Mouse (Mus musculus): ENCODE results near the gene Col8a2.

The Col8a2 gene

DNA sequence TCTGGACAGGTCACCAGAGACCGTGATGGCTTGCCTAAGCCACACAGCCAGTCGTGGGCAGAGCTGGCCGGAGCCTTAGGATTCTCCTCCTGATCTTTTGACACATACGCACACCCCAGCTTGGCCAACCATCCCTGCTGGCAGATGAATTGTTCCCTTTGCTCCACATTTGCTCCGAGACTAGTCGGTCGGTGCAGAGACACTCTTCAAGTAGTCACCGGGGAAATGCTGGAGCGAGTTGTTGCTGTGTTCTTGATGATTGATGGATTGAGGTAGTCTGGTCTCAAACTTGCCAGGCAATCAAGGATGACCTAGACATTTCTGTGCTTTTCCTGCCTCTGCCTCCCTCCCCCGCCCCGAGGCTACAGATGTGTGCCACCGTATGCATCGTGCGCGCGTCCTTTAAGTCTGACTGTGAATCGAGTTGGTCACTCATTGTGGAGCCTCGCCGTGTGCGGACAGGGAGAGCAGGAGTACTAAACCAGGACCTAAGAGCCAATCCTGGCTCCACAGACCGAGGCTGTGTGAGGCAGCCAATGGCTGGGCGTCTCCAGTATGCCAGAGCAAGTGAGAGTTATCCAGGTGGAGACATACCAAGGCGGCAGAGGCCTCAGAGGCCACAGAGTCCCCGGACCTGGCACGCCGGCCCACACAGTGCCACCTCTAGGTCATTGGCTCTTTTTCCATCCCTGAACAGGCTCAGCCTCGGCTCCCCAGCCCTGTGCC, 15.2 kb downstream of the Col8a2 start:
- no peak for DNase-seq (ENCODE audit: low read depth, low spot score)

DNA sequence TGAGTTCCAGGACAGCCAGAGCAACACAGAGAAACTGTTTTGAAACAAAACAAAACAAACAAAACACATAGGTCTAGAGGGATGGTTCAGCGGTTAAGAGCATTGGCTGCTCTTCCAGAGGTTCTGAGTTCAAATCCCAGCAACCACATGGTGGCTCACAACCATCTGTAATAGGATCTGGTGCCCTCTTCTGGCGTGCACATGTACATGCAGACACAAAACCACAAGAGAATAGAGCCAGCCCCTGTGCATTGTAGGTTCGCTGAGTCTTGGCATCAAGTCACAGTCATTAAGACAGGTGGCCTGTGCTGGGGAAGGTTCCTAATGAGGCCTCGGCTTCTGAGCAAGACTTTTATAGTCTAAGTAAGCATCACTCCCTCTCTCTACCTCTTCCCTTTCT, 17.3 kb downstream of the Col8a2 start:
- DNase-seq (ENCODE audit: low read depth, low spot score), result no peak

DNA sequence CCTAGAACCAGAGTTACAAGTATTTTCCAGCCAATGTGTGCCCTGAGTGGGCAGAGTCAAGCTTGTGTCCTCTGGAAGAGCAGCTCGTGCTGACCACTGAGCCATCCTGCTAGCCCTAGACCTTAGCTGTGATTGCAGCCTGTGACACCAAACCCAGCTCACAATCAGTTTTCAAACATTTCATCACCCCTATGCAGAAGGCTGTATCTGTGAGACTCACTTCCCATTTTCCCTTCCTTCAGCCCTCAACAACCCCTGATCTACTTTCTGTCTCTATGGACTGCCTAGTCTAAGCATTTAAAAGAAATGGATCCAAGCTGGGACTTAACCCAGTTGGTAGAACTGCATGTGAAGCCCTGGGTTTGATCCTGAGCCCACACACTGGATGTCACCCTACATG, 18.8 kb downstream of the Col8a2 start:
- DNase-seq (ENCODE audit: low read depth, low spot score), result no peak

DNA sequence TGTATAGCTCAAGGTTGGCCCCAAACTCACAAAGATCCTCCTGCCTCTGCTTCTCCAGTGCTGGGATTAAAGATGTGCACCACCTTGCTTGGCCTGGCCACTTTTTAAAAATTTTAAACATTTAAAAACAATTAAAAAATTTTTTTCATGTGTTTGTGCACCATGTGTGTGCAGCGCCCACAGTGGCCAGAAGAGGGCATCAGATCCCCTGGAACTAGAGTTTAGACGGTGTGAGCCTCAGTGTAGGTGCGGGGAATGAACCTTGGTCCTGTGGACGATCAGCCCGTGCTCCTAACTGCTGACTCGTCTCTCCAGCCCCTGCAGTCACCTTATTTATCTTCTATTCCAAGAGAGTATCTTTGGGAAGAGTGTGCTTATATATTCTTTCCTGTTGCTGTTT, 19.5 kb downstream of the Col8a2 start:
- DNase-seq (ENCODE audit: low read depth, low spot score), result no peak

- DNase-seq (ENCODE audit: low read depth, low spot score), result no peak
Measured at GRCm38 (mm10) chr4:126306827-126307226, 20.2 kb downstream of the Col8a2 start.

- DNase-seq (ENCODE audit: low read depth, low spot score), result no peak
Measured at GRCm38 (mm10) chr4:126309211-126309921, 22.8 kb downstream of the Col8a2 start.

GRCm38 (mm10) chr4:126309922-126310309, 23.3 kb downstream of the Col8a2 start:
- peak; percentile 49 for DNase-seq (ENCODE audit: low read depth, low spot score)

DNA sequence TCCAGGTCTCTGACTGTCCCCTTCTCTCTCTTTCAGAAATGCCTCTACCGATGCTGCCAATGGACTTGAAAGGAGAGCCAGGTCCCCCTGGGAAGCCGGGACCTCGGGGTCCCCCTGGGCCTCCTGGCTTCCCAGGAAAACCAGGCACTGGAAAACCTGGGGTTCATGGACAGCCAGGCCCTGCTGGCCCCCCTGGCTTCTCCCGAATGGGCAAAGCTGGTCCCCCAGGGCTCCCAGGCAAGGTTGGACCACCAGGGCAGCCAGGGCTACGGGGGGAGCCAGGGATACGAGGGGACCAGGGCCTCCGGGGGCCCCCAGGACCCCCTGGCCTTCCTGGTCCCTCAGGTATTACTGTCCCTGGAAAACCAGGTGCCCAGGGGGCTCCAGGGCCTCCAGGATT, 23.8 kb downstream of the Col8a2 start:
- no peak for DNase-seq (ENCODE audit: low read depth, low spot score)

DNA sequence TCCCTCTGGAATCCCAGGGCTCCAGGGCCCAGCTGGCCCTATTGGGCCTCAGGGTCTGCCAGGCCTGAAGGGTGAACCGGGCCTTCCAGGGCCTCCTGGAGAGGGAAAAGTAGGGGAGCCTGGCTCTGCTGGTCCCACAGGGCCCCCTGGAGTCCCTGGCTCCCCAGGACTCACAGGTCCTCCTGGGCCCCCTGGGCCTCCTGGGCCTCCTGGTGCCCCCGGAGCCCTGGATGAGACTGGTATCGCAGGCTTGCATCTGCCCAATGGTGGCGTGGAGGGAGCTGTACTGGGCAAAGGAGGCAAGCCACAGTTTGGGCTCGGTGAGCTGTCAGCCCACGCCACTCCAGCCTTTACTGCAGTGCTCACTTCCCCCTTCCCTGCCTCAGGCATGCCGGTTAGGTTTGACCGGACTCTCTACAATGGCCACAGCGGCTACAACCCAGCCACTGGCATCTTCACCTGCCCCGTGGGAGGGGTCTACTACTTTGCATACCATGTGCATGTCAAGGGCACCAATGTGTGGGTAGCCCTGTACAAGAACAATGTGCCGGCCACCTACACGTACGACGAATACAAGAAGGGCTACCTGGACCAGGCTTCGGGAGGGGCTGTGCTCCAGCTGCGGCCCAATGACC, 25.1 kb downstream of the Col8a2 start:
- DNase-seq (ENCODE audit: low read depth, low spot score), result no peak

DNA sequence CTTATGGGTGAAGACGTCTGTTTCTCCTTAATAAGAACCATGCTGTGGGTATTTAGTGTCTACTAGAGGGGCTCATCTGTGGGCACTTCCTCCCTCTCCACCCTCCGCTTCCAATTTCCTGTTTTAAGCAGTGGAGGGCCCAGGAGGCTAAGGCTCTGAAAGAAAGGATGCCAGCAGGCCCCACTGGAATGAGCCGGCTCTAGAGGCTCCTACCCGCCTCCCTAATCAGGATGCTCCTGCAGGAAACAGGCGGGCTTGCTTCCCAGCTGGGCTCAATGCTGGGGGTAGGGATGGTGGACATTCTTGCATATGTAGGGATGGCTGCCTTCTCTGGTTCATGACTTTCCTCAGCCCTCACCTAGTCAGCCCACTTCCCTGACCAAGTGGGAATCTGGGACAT, 26.6 kb downstream of the Col8a2 start:
- DNase-seq (ENCODE audit: low read depth, low spot score), result no peak

GRCm38 (mm10) chr4:126314393-126314792, 27.8 kb downstream of the Col8a2 start:
- no peak for DNase-seq (ENCODE audit: low read depth, low spot score)

- no peak for DNase-seq (ENCODE audit: low read depth, low spot score)
Measured at GRCm38 (mm10) chr4:126315931-126316330, 29.3 kb downstream of the Col8a2 start.

DNA sequence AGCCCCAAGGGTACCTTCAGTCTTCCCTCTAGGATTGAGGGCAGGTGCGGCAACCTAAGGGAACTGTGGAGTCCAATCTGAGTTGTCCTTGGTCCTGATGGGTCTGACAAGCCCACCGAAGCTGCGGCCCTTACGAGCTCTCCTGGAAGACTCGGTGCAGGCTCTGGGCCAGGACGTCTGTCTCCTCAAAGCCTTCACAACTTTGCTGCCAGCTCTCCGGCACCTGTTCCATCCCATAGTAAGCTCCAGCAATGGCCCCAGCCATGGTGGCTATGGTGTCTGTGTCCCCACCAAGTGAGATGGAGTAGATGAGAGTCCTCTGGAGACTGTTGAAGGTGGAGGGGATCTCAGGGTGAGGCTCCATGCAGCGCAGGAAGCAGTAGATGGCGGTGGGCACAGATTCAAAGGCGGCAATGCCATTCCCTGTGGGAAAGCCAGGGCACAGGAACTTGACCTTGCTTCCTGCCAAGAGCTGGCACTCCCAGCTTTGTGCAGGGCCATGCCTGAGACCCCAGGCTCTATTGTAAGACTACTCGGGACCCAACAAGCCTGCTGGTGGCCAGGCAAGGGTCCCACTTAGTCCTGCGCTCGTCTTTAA, 29.9 kb downstream of the Col8a2 start:
- no peak for DNase-seq (ENCODE audit: low read depth, low spot score)

GRCm38 (mm10) chr4:126319806-126320205, 33.2 kb downstream of the Col8a2 start:
- no peak for DNase-seq (ENCODE audit: low read depth, low spot score)

DNA sequence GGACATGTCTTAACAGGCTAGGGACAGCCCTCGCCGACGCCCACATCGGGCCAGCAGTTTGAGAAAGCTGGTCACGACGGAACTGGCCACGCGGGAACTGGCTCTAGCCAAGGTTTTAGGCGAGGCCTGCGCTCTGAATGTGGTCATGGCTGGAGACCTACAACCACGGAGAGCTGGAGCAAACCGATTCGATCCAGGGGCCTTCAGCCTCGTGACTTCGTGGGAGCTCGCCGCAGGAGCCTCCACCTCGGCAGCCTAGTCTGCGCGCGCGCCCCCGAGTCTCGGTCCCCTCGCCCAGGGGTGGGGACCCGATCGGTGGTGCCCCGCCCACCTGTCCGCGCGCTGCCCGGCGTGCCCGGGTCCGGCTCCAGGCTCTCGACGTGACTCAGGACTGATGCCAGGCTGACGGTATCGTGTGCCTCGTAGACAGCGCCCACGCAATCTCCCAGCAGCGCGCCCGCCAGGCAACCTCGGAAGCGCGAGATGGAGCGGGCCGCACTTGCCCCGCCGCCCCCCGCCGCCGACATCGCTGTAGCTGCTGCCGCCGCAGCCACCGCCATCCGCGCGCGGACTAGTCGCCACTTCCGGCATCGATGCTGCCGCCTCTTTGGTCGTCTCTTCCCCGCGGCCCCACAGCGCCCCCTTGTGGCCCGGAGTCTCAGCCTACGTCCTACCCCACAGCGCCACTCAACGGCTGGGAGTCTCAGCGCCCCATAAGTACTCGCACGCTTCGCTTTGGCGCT, 34.7 kb downstream of the Col8a2 start, which contains the start of gene Adprhl2:
Gene Adprhl2, minus strand, starts transcription at position 593 of the 743 bp plus-strand sequence.
- DNase-seq (ENCODE audit: low read depth, low spot score), result peak; percentile 89

DNA sequence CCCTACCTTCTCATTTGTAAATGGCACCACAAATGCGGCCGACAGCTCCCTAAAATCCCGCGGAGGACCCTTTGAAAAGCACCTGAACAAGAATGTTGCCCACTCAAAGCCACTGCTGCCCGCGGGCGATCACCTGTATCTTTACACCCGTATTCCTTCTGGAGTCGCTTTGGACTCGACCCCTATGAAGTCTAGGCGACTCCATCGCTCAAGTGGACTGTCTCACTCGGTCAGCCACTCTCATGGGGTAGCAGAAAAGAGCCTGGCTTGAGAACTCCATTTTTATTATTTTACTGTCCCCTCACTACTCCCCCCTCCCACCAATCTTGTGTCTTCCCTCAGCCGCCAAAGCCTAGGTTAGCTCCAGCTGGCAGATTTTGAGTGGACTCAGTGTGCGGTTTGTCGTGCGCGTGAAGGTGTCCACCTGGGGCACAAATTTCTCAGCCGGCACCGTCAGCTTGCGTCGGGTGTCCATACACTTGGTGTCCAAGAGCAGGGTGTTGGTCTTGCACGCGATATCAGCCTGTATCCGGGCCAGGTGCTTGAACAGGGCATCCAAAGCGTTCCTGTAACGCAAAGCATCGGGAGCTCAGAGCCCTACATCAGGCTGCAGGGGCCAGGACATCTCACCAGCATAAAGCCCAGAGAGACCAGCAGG, 35.4 kb downstream of the Col8a2 start:
- no peak for DNase-seq (ENCODE audit: low read depth, low spot score)

GRCm38 (mm10) chr4:126322646-126323045, 36.1 kb downstream of the Col8a2 start:
- no peak for DNase-seq (ENCODE audit: low read depth, low spot score)

DNA sequence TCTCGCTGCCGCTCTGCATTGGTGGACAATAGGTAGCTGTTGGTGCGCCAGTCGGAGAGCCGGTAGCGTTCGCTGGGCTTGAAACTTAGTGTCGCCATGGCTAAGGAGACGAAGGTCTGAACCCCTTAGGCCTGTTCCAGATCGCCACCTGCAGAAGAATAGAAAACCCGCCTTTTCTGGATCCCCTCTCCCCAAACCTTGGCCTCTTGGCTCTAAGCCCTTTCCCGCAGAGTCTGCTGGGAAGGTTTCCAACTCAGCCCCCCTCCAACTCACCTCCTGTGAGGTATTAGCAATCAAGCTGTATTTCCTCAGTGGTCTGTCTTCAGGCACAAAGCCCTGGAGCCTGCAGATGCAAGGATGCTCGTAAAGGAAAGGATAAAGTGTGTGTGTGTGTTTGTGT, 38.3 kb downstream of the Col8a2 start:
- DNase-seq (ENCODE audit: low read depth, low spot score), result no peak

DNA sequence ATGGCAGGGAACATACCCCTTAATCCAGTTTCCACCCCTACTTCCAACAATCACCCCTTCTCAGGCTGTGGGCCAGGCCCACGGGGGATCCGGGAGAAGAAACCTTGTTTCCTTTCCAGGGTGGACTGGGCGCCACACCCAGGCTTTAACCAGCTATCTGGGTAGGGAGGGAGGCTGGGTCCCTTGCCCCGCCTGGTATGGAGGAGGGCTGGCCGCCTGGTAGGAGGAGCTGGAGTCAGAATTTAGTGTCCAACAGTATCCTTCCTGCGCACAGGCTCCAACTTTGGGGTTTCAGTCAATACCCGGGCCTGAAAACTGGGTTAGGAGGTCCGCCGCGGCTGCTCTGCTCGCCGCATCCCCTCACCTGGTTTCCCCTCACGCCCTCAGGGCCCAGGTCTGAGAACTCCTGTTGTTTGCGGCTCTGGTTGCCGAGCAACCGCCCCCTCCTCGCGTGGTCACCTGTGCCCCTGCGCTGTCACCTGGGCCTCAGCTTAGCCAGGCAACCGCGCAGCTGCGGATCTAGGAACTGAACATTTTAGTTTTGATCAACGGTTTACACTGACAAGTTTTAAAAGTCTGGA, 38.8 kb downstream of the Col8a2 start, which contains the start of gene Tekt2:
Gene Tekt2, minus strand, starts transcription at position 408 of the 581 bp plus-strand sequence.
- no peak for DNase-seq (ENCODE audit: low read depth, low spot score)

DNA sequence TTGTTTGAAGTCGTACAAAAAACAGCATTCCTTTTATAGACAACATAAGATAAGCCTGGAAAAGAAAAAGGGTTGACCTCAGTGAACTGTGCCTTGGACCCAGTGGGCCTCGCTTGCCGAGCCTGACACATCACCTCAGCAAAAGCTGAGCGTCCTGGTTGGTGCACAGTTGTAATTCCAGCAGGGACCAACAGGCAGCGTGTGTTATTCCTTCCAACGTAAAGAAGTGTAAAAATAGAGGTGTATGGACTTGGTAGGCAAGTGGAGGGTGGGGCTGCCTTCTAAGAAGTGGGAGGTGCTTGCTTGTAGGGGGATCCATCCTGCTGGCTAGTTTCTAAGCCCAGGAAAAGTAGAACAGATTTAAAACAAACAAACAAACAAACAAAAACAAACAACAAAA, 39.4 kb downstream of the Col8a2 start:
- DNase-seq (ENCODE audit: low read depth, low spot score), result no peak

- DNase-seq (ENCODE audit: low read depth, low spot score), result no peak
Measured at GRCm38 (mm10) chr4:126330295-126330694, 43.7 kb downstream of the Col8a2 start.
